Mouse (Mus musculus) midbrain, embryonic 15.5 days (tissue): Measurements from ENCODE around the gene Hist2h2ab. TPM values are rescaled to one million over a fixed set of nuclear protein-coding genes. Genes with fewer than 3 reads are reported as not detected.
"Not testable (repeated sequence)": the region's sequence is repeated elsewhere in the genome, so short reads cannot be mapped to it uniquely, and the experiment has no call there.

ENCODE experiments used
- ATAC-seq: fragments of 200-750 bp; cut with Nextera tagmentation; replicated peaks from 2 replicates; pipeline ENCODE4 v1.8.0; 2017; ENCODE audit warnings: moderate TSS enrichment
- H3K27ac ChIP-seq: fragments of 300-500 bp; sonication (generic); 2 replicates; pipeline ENCODE4 v1.5.1; 2015; ENCODE audit warnings: mild to moderate bottlenecking, inconsistent platforms
- H3K27me3 ChIP-seq: fragments of 300-500 bp; sonication (generic); replicated peaks from 2 replicates; pipeline ENCODE4 v1.6.1; 2015; ENCODE audit warnings: inconsistent platforms
- H3K36me3 ChIP-seq: fragments of 300-500 bp; sonication (generic); replicated peaks from 2 replicates; pipeline ENCODE4 v1.6.1; 2015; ENCODE audit warnings: inconsistent platforms
- H3K4me1 ChIP-seq: fragments of 300-500 bp; sonication (generic); 2 replicates; pipeline ENCODE4 v1.6.1; 2015; ENCODE audit warnings: inconsistent platforms
- H3K4me2 ChIP-seq: fragments of 300-500 bp; sonication (generic); 2 replicates; pipeline ENCODE4 v1.6.1; 2015; ENCODE audit warnings: inconsistent platforms, mild to moderate bottlenecking, moderate library complexity
- H3K4me3 ChIP-seq: fragments of 300-500 bp; sonication (generic); 2 replicates; pipeline ENCODE4 v1.5.1; 2015; ENCODE audit warnings: mild to moderate bottlenecking, inconsistent platforms
- H3K9ac ChIP-seq: fragments of 300-500 bp; sonication (generic); 2 replicates; pipeline ENCODE4 v1.6.1; 2015; ENCODE audit warnings: mild to moderate bottlenecking, inconsistent platforms
- H3K9me3 ChIP-seq: fragments of 300-500 bp; sonication (generic); 2 replicates; pipeline ENCODE4 v1.6.1; 2016; ENCODE audit warnings: inconsistent platforms
- WGBS: fragments of 180-500 bp; shearing (Covaris S2); methylation state at CpG from one replicate; pipeline ENCODE4 v1.1.7; 2015; ENCODE audit warnings: mixed read lengths; 5-methylcytosine and 5-hydroxymethylcytosine counted together
- polyA plus RNA-seq: library from polyadenylated mRNA; unstranded; fragments of >200 nt; fragmentation: Nextera tagmentation; extraction: Ambion mirVana; gene quantifications from 2 replicates; pipeline ENCODE4 v1.2.1, GENCODE M21; 2015

Gene Hist2h2ab
- polyA plus RNA-seq, 1 experiment from 2014 or later = 0.92 TPM

DNA sequence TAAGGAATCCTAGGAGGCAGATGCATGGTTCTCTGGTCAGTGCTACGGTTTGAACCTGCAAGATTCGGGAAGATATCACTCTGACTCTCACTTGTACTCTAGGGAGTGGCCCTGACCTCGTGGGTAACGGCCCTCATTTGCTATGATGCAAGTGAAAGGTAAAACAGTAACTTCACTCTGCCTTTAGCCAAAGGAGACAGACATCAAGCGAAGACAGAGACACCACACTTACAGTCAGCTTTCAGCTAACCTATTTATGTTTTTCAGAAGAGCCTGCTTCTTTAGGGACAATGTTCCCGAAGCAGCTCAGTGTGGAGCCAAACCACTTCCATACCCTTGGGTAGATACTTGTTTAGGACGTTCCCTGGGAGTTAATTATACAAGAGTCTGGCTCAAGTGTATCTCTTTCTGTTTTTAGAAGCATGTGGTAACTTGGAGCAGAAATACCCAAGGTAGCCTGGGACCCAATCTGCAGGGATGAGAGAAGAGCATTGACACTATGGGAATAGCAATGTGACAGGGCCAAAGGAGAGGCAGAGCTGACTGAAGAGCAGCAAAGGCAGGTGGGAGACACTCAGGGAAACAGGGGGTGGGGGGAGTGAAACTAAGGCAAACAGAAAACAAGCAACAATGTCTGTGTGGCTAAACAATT is 24.4 kb downstream of the Hist2h2ab start:
- Histone ChIP-seq H3K27ac (peak overlapping the region; percentile 98), H3K4me3 (no peak overlapping the region)
- 83% methylated on average over 7 of the region's 7 CpGs for WGBS

GRCm38 (mm10) chr3:96245003-96245886 is 25.6 kb downstream of the Hist2h2ab start, which contains the start of gene Hist2h2aa1:
Hist2h2aa1 (plus strand) TSS chr3:96245497.
- under 1% methylated on average over 37 of the region's 88 CpGs for WGBS
- H3K4me3 ChIP-seq = peak within 1 kb of the TSS; percentile 53

More for the DNA sequence above, 24.4 kb downstream of the Hist2h2ab start:
- Histone ChIP-seq H3K4me2 (peak overlapping the region; percentile 67), H3K9ac (no peak overlapping the region; the same call in 1 of the 2 replicates), H3K36me3 (no peaks in the 10 kb centered on the region), H3K4me1 (peaks cover 20% of the 10 kb centered on the region), H3K27me3 (no peaks in the 10 kb centered on the region), H3K9me3 (no peaks in the 10 kb centered on the region)
- ATAC-seq = no peak

GRCm38 (mm10) chr3:96246018-96246417 is 26.4 kb downstream of the Hist2h2ab start:
- Histone ChIP-seq H3K4me3 (peak overlapping the region; percentile 36), H3K4me1 (peaks cover 16% of the 10 kb centered on the region), H3K4me2 (peak overlapping the region; percentile 41), H3K27ac (peak overlapping the region; percentile 76; the same call in 1 of the 2 replicates)
- H3K9ac ChIP-seq, H3K27me3 ChIP-seq, H3K36me3 ChIP-seq, H3K9me3 ChIP-seq: not testable (repeated sequence)
- WGBS = 0% methylated on average over 12 of the region's 21 CpGs
- ATAC-seq = peak; percentile 60; the same call in 1 of the 2 replicates

More at GRCm38 (mm10) chr3:96245003-96245886, 25.6 kb downstream of the Hist2h2ab start, which contains the start of gene Hist2h2aa1:
- not testable (repeated sequence) for H3K9me3 ChIP-seq, H3K27me3 ChIP-seq, H3K36me3 ChIP-seq
- peak; percentile 93 for ATAC-seq
- peak within 1 kb of the TSS; percentile 67 for H3K4me2 ChIP-seq
- peak within 1 kb of the TSS; percentile 98 for H3K27ac ChIP-seq
- H3K9ac ChIP-seq = peak within 1 kb of the TSS; percentile 75
- peaks cover 20% of the 10 kb centered on the region for H3K4me1 ChIP-seq

- H3K4me3 ChIP-seq = peak within 1 kb of the TSS; percentile 36
- H3K9ac ChIP-seq = not testable (repeated sequence)
- ATAC-seq = peak; percentile 90
These were observed 26.8 kb downstream of the Hist2h2ab start, which contains the start of gene Hist2h3c1 for GRCm38 (mm10) chr3:96246427-96246856. Hist2h3c1 (plus strand) TSS chr3:96246685.

GRCm38 (mm10) chr3:96247356-96248140 is 27.9 kb downstream of the Hist2h2ab start:
- peaks cover 15% of the 10 kb centered on the region for H3K4me1 ChIP-seq
- peak overlapping the region; percentile 22 for H3K4me3 ChIP-seq
- H3K27me3 ChIP-seq = no peaks in the 10 kb centered on the region
- H3K9me3 ChIP-seq = no peaks in the 10 kb centered on the region
- H3K4me2 ChIP-seq = peak overlapping the region; percentile 42
- no peak for ATAC-seq
- no peak overlapping the region for H3K27ac ChIP-seq
- H3K9ac ChIP-seq = no peak overlapping the region
- 5% methylated on average over 11 of the region's 11 CpGs for WGBS
- no peaks in the 10 kb centered on the region for H3K36me3 ChIP-seq

More at GRCm38 (mm10) chr3:96246427-96246856, 26.8 kb downstream of the Hist2h2ab start, which contains the start of gene Hist2h3c1:
- not testable (repeated sequence) for H3K36me3 ChIP-seq, H3K9me3 ChIP-seq, H3K27me3 ChIP-seq
- Histone ChIP-seq H3K4me2 (peak within 1 kb of the TSS; percentile 42), H3K4me1 (peaks cover 15% of the 10 kb centered on the region), H3K27ac (peak within 1 kb of the TSS; percentile 76; the same call in 1 of the 2 replicates)
- 0% methylated on average over 14 of the region's 47 CpGs for WGBS

DNA sequence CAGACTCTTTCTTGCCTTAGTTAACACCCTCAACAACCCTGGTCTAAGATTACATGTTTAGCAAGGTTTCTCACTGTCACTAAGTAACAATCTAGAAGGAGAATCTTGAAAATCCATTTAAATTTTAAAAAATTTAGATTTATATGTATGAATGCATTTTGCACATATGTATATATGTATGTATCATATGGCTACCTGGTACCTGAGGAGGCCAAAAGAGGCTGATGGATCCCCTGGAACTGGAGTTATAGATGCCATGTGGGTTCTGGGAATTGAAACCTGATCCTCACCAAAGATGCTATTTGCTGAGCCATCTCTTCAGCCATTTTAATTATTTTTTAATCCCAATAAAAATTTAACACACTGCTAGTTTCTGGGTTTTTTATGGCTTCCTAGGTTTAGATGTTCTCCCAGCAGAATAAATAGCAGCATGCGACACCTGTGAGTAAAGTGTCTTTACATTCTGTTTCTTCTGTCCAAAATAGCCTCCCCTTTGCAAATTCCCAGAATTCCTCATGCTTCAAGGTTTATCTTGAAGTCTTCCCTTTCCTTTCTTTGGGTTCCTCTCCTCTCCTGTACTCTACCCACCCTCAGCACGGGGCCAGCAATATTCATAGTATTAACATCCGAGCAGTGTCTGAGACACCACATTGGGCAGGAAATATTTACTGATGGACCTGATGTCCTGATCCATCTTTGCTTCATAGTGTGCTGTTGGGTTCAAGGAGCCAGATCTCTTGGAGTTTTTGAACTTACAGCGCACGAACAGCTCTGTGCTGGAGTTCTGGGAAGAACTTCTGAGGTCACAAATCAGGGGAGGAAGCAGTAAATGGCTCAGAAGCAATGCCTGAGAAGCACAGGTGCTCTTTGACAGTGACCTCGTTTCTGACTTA is 28.7 kb downstream of the Hist2h2ab start:
- no peak overlapping the region for H3K9ac ChIP-seq
- H3K27me3 ChIP-seq = no peaks in the 10 kb centered on the region
- H3K4me2 ChIP-seq = peak overlapping the region; percentile 42; the same call in 1 of the 2 replicates
- H3K4me1 ChIP-seq = peaks cover 15% of the 10 kb centered on the region
- 53% methylated on average over 6 of the region's 6 CpGs for WGBS
- H3K9me3 ChIP-seq = no peaks in the 10 kb centered on the region
- H3K27ac ChIP-seq = no peak overlapping the region
- no peak overlapping the region for H3K4me3 ChIP-seq
- H3K36me3 ChIP-seq = no peaks in the 10 kb centered on the region
- ATAC-seq = no peak

DNA sequence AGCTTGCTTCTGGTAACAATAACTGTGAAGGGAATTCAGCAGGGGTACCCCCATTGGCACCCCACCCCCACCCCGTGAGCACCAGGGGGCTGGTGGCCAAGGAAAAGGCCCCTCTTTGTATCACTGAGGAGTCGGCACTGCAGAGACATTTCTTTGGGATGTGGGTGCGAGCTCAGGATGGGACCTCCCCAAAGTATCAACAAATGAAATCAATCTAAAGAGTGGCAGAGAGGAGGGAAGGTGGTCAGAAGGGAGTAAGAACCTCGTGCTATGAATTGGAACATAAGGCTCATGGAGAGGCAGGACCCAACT is 29.3 kb downstream of the Hist2h2ab start:
- Histone ChIP-seq H3K4me2 (no peak overlapping the region), H3K27ac (no peak overlapping the region), H3K9ac (no peak overlapping the region), H3K4me1 (peaks cover 13% of the 10 kb centered on the region), H3K36me3 (no peaks in the 10 kb centered on the region), H3K9me3 (no peaks in the 10 kb centered on the region), H3K27me3 (no peaks in the 10 kb centered on the region), H3K4me3 (no peak overlapping the region)
- ATAC-seq = no peak
- 54% methylated on average over 4 of the region's 4 CpGs for WGBS

DNA sequence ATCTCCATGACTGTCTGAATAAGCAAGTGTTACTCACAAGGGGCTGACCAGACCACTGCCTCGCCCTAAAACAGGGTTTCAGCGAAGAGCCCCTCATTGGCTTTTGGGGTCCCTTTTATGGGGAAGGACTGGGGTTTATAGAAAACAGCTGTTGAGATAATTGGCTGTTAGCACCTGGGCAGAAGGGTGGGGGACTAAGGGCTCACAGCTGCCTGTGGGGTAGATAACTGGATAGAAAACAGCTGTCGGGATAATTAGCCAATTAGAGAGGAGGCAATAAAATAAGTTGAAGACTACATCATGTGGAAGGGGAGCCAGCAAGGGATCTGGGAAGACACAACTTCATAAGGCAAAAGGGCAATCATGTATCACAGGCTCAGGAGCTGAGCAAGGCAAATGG is 31.2 kb downstream of the Hist2h2ab start:
- Histone ChIP-seq H3K27ac (no peak overlapping the region), H3K4me1 (peaks cover 4% of the 10 kb centered on the region), H3K9me3 (no peaks in the 10 kb centered on the region), H3K27me3 (no peaks in the 10 kb centered on the region), H3K36me3 (no peaks in the 10 kb centered on the region), H3K4me2 (no peak overlapping the region), H3K4me3 (no peak overlapping the region), H3K9ac (no peak overlapping the region)
- WGBS = 92% methylated on average over 3 of the region's 3 CpGs
- ATAC-seq = no peak

DNA sequence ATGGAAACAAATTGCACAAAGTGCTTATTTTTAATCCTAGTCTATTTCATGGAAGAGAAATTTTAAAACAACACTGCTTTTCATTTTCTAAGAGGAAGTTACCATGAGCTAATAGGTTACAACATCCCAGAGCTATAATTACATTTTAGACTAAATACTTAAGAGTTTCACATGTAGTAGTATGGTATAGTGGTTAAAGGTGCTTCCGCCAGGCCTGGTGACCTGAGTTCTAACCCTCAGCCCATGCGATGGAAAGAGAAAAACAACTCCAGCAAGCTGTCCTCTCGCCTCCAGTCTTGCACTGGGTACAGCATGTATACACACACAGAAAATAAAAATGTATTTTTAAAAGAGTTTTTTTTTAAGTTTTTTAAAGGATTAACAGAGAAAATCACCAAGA is 32.1 kb downstream of the Hist2h2ab start:
- no peaks in the 10 kb centered on the region for H3K27me3 ChIP-seq
- H3K4me3 ChIP-seq = no peak overlapping the region
- no peak overlapping the region for H3K4me2 ChIP-seq
- no peaks in the 10 kb centered on the region for H3K36me3 ChIP-seq
- WGBS = 92% methylated on average over 3 of the region's 3 CpGs
- no peak for ATAC-seq
- H3K4me1 ChIP-seq = peaks cover 4% of the 10 kb centered on the region
- H3K27ac ChIP-seq = no peak overlapping the region
- no peaks in the 10 kb centered on the region for H3K9me3 ChIP-seq
- H3K9ac ChIP-seq = no peak overlapping the region

- no peaks in the 10 kb centered on the region for H3K4me1 ChIP-seq
- H3K4me2 ChIP-seq = no peak overlapping the region
- H3K27ac ChIP-seq = no peak overlapping the region
- no peak overlapping the region for H3K9ac ChIP-seq
- H3K9me3 ChIP-seq = no peaks in the 10 kb centered on the region
- no peak overlapping the region for H3K4me3 ChIP-seq
- no peak for ATAC-seq
- no peaks in the 10 kb centered on the region for H3K27me3 ChIP-seq
- no peaks in the 10 kb centered on the region for H3K36me3 ChIP-seq
- 49% methylated on average over 10 of the region's 10 CpGs for WGBS
These were observed 35.2 kb downstream of the Hist2h2ab start for GRCm38 (mm10) chr3:96254683-96255355.
